Mouse (Mus musculus): ENCODE data around the gene Hs3st1.
A peak's percentile ranks its signal among the peaks of the same experiment; 100 is the strongest.

Hs3st1 gene

DNA sequence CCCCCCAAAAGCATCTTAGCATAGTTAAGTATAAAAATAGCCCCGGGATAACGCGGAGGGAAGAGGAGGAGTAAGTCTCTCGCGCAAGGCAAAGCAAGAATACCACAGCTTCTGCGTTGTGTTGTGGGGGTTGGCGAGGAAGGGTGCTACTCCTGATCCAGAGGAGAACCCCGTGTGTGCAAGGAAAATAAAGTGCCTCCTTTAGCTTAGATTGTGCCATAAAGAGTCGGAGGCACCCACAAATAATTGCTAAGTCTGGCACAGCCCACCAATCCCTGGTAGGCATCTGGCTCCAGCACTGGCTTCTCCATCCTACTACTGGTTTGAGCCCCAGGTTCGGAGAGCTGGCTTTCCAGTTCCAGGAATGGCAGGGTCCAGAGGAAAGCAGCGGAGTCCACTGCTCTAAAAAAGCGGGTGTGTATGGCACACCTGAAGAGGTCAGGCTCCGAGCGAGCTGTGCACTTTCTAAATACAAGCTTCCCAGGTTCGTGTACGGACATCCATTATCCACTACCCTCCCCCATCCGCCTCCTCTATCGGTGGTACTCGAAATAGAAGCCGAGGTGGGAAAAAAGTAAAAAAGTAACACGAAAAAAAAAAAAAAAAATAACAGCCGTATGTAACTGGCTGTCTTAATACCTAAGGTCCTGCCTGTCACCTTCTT, 111.9 kb downstream of the Hs3st1 start:
- peak; percentile 61 to 66 for DNase-seq (ENCODE audit: low spot score in 2 of 2)

DNA sequence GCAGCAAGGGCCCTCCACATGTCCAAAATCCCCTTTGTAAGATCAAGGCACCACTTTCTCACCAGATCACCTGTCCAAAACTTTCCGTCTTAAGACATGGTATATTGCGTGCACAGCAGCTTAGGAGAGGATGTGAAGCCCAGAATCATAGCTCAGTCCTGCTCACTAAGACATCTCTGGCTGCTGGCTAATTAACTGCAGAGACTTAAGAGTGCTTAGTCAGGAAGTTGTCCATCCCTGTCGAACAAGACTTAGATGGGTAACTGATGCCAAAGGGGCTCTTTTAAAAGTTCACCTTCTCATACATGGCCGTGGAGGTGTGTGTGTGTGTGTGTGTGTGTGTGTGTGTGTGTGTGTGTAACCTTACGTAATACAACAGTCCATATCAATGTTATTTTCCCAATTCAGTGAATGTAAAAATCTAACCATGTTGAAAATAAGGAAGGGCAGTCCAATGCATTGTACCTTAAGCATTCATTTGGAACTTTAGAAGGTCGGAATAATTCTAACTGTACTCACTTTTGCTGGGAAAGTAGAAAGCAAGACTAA, 113.0 kb downstream of the Hs3st1 start:
- no peak for DNase-seq (ENCODE audit: low spot score in 2 of 2)

DNA sequence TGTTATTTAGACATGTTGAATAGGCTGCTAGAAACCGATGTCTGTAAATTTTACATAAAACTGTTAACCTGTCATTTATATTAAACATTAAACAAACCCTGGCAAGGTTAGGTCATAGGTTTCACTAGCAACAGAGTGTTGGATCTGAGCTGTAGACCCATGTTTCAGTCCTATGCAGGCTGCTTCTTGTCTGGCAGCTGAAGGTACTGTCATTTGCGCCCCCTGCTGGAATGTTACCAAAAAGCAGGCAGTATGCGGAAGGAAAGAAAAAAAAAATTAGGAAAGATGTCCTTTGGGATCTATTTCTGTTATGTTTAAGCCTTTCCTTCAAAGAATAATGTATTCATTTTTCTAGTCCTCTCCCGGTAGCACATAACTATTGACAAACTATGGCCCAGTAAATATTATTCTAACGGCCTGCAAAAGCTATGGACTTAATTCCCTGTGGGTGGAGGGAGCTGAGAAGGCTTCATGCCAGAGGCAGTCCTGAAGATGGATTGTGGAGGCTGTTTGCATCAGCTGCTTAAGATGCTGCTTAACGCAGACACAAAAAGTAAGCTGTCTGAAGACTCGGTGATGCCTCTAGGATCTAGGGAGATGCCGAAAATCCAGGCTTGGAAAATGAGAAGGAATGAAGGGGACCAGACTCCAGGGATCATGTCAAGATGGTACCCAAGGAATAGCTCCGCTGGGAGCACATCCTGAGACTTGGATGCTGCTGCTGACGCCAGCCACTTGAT, 115.7 kb downstream of the Hs3st1 start:
- DNase-seq (ENCODE audit: low spot score in 2 of 2), result peak; percentile 85

DNA sequence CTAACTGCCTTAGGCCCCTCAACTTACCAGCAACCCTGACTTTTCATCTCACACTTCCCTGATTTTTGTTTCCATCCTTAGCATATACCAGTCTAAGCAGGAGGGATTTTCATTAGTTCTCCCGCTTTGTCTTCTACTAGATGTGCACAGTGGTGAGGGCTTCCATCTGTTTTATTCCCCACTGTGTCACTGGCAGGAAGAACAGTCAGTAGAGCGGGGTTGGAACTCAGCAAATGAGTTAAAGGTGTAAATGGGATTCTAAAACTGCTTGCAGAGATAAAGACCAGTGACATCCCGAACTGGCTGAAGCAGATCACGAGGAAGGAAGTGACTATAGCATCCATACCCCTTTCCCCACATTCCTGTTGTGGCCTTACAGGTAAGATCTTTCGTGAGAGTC, 116.3 kb downstream of the Hs3st1 start:
- no peak for DNase-seq (ENCODE audit: low spot score in 2 of 2)

DNA sequence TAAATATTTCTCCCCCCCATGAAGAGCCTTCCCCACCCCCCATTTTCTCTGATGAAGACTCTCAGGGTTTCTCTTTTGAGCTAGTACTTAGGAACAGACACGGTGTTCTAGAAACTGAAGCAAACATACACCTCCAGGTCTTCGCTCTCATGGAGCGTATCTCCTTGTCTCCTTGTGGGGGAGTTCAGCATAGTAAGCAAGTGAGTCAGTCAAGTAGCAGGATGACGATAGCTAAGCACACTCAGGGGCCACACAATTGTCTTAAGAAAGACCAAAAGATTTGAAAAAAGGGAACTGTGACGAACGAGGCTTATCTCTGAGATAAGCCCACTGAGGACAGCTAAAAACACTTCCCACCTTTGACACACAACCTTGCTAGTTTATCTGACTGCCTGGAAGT, 117.4 kb downstream of the Hs3st1 start:
- no peak for DNase-seq (ENCODE audit: low spot score in 2 of 2)

DNA sequence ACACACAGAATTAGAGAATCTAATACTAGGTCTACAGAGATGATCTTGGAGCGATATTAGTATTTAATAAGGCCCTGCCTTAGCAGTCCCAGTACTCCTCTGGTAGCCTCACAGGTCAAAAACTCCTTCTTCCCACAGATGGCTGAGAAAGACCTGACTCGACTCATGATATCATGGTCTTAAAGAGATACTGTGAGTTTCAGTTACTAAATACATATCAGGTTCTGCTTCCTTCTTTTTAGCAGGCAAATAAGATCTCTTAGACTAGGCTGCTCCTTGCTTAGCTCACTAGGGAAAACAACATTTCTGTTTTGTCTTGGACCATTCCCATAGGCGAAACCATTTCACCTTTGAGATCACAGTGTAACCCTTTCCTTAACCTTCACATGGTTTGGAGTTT, 119.2 kb downstream of the Hs3st1 start:
- DNase-seq (ENCODE audit: low spot score in 2 of 2), result no peak

DNA sequence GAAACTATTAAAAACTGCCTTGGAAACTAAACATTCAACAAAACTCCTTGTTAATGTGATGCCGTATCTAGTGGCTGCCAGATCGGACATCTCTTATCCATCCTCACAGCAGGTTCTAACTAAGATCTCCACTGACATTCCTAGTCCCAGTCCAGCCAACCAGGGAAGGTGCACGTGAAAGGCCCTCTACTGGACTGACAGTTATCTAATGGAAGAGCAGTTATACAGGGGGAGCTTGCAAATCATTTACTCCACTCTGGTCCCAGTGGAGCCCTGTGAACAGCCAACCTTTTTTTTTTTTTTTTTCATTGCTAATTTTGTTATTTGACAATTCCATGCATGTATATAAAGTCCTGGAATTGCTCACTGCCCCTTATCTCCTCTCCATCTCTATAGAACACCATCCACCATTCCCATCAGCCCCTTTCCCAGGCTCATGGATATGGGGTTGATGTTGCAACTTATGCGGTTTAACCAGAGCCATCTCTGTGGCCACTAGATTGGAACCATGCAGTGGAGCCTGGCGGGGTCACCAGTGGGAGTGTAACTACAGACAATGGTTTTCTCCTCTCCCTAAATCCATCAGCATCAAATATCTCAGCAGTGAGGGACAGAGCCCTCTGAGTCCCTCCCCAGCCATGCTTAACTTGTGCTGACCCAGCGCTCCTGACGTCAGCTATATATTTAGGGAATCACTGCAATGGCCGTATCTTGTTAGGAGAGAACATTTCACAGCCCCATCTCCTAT, 120.8 kb downstream of the Hs3st1 start:
- DNase-seq (ENCODE audit: low spot score in 2 of 2), result no peak

DNA sequence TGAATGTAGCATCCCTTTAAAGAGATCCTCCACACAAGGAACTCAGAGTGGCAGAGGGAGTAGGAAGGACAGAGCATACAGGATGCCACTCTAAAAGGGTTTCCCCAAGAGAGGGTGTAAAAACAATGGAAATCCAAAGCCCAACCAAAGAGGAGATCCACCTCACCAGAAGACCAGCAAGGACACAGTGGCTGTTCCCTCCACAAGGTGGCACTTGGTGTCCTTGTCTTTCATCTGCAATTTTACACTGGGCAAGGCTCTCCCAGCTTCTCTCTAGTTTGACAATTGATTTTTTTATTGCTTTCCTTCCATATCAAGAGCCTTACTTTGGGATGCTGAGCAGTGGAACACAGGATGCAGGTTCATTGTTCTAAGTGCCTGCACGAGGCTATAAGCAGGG, 122.1 kb downstream of the Hs3st1 start:
- DNase-seq (ENCODE audit: low spot score in 2 of 2), result no peak

DNA sequence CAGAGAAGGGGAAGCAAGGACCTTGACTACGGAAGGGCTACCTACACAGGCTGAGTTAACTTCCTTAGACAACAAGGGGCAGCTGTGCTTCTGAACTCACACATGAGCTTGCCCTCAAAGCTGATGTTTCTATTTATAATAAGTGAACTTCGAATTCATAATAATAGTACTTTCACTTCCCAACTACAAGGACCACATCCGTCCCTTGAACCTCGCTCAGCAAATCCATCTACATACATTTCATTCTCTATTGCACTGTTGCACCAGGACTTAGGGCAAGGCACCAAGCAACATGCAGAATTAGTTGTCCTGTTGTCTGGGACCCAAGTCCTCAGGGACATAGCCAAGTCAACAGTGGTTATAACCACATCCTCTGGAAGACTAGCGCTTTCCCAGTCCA, 124.4 kb downstream of the Hs3st1 start:
- DNase-seq (ENCODE audit: low spot score in 2 of 2), result no peak

DNA sequence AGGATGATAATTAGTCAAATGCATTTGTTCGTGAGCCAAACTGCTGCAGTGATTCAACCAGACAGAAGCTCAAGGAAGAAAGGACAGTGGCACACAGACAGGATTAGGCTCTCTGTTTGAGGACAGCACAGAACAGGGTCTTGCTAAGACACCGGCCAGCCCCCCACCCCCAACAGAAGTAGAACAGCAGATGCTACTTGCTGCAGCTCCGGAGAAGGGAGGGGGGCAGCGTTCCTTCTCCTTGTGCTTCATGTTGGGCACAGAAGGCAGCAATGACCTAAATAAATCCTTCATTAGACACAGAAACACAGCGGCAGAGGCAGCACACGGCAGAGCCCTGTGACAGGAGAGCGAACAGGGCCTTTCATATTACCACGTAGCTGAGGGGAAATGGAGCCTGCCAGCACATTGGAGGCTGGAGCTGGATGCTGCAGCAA, 130.2 kb downstream of the Hs3st1 start:
- peak in 1 of 2 experiments; percentile 26 for DNase-seq (ENCODE audit: low spot score in 2 of 2)

DNA sequence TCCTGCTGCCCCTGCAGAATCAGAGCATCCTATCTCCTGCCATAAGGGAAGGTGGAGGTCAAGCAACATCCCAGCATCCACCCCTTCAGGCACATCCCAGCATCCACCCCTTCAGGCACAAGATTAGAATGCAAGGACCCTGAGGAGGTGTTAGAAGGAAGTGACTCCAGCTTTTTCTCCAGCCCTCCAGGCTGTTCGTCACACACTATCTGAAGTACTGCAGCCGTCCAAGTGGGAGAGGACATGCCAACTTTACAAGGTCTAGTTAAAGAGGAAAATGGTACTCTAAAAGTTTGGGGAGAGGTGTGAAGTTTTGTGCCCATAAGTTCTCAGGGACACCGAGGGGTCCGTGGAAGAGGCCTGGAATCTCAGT, 131.1 kb downstream of the Hs3st1 start:
- no peak for DNase-seq (ENCODE audit: low spot score in 2 of 2)

DNA sequence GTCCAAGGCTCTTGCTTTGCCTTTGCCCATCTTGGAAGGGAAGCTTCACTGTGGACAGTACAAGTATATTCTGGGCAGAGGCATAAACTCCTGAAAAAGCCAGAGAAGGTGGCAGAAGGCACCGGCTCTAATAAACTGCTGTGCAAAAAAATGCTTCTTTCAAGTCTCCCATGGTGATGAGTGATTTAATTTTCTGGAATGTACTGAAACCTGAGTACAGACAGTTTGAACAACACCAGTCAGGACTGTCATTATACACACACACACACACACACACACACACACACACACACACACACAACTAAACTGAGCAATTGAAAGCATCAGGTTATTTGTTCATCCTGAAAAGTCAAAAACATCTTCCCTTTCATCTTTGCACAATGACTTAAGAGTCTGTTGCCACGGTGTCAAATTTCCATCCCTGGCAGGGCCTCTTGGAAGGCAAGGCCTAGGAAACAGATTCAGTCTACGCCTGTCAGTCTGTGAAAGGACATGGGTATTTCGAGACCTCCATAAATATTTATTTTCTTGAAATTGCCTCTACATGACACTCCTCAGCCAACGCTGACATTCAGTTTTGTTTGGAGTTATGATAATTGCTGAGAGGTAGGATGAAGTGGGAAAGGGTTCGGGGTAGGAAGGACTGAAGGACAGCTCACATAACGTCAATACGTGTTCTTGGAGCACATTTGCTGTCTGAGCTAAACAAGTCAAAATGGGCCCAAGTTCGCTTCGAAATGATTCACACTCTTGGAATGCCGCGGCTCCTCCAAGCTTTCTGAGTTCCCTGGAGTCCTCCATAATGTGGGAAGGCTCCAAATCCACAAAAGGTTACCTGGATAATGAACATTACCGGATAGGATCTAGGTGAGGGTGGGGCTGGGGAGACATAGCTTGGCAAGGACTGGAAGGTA, 131.7 kb downstream of the Hs3st1 start:
- DNase-seq (ENCODE audit: low spot score in 2 of 2), result no peak

DNA sequence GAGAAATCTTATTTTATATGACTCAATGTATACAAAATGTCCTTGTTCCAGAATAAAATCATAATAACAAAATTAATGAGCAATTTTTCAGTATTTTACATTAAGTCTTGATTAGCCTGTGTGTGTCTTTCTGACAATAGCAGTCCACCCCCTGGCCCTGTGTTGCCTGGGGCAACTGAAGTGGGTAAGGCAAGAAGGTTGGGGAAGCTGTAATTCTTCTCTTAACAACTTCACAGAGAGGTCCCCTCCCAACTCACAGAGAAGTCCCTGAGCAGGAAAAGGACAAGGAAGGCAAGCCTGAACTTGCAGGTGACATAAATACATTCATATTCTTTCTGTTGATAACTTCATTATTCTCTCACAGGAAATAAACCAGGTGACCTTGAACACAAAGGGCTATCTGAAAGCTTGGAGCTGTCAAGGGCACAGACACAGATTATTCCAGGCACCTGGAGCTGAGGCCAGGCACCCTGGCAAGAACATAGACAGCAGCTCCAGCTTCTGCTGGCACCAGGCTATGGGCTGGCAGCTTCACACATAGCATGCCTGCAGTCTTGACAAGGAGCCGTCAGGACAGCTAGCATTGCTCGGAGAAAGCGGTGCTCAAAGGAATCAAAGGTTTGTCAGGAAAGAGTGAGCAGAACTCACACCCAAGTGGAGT, 134.9 kb downstream of the Hs3st1 start:
- no peak for DNase-seq (ENCODE audit: low spot score in 2 of 2)

DNA sequence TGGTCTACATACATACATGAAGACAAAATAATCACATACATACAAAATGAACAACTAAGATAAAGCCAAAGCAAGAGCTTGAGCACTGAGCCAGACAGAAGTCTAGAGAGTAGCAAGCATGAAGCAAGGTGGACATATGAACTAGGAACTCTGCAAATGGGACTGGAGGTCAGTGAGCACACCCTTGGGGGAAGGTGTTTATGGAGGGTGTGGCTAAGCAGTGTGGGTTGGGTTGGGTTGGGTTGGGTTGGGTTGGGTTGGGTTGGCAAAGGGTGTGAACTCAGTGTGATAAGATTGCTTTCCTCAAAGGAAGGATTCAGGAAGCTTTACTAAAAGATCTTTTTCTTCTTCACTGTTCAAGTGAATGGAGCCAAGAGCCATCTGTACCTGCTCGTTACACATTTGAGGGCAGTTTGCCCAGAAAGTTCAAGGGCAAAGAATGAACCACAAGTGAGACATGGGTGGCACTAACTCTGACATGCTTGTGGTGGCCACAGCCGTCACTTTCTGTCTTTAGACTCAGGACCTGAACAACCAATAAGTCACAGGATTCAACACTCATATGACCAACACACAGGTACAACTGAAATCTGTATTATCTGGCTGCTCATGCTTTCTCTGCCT, 137.8 kb downstream of the Hs3st1 start:
- DNase-seq (ENCODE audit: low spot score in 2 of 2), result no peak

DNA sequence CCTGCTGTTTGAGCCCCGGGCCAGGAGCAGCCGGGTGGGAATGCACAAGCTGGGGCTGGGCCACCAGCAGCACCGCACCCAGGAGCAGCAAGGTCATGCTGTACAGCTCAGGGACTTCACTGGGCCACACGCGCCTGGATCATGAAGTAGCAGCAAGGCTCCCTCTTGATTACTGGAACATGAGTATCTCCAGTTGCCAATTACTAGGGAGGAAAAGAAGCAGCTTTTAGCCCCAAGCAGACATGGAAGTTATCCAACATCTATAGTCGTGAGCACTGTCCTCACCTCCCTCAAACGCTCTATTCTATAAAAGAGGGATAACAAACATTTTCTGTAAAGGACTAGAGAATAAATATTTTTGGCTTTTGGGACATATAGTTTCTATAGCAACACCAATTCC, 140.1 kb downstream of the Hs3st1 start:
- DNase-seq (ENCODE audit: low spot score in 2 of 2), result no peak

DNA sequence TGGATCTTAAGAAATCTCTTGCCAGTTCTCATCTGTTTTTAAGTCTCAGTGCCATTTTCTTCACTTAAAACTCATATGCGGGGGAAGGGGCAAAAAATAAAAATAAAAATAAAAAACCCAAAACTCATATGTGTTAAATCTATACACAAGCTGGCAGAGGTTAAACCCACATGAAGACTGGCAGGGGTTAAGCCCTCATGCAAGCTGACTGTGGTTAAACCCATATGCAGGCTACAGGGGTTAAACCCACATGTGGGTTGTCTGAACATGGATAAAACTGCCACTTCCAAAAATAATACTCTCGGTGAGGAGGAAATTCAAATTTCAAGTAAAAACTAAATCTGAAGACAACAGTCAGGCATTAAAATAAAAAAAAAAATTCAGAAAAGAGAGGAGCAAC, 141.7 kb downstream of the Hs3st1 start:
- DNase-seq (ENCODE audit: low spot score in 2 of 2), result no peak

DNA sequence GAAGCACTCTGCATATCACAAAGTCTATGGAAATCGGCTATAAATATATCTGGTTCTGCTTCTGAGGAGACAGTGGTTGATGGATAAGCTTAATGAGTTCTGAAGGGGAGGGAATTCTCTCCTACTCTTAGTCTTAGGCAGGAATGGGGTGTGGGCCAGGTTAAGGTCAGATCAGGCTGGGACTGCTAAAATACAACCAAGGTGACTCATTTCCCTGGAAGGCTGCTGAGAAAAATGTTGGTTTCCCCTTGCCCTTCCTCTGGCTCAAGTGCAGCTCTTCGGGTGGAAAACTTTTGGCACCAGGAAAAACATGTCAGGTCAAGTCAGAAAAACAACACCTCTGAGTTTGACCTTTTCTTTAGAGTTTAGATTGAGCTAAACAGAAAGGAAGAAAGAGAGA, 143.0 kb downstream of the Hs3st1 start:
- no peak for DNase-seq (ENCODE audit: low spot score in 2 of 2)

DNA sequence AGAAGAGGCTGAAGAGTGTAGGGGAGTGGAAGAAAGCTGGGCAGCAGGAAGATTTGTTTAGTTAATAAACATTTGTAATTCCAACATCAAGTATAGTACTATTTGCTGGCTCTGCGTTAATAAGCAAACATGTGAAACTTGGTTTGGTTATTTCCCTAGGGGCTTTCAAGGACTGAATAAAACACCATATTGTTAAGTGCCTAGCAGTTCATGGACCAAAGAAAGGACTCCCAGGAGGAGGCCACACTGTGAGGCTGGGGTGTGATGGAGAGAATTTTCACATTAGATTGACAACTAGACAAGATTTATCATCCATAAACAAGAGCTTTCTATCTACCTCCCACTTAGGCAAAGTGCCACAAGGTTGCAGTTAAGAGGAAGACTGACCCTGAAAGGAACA, 147.0 kb downstream of the Hs3st1 start:
- DNase-seq (ENCODE audit: low spot score in 2 of 2), result no peak

DNA sequence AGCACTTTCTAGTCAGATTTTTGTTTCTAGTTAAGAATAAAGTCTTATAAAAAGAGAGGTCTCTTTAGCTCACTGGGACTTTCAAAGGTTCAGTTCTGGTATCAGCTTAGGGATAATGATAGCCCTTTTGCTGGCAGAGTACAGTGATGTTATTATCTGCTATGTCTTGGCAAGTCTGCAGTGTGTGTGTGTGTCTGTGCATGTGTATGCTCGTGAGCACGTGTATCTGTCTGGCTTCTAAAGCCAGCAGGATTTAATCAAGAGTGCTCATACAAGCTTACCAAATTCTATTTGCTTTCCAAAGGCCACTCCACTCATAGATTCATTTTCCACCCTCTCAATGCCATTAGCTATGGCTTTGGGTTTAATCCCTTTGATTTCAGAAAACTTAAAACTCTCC, 160.5 kb downstream of the Hs3st1 start:
- DNase-seq (ENCODE audit: low spot score in 2 of 2), result no peak
